Mouse (Mus musculus) E14TG2a.4 (cell line): Measurements from ENCODE around the gene Sbno2.
A peak's percentile ranks its signal among the peaks of the same experiment; 100 is the strongest.

ENCODE experiments used
- H3K27me3 ChIP-seq: 2 replicates; pipeline ENCODE4 v1.6.1; 2014; ENCODE audit warnings: low read length, control low read depth; ENCODE audit not compliant: insufficient read depth
- H3K36me3 ChIP-seq: 2 replicates; pipeline ENCODE4 v1.6.1; 2014; ENCODE audit warnings: low read length, control low read depth; ENCODE audit not compliant: insufficient read depth
- H3K4me1 ChIP-seq: replicated peaks from 2 replicates; pipeline ENCODE4 v1.6.1; 2014; ENCODE audit warnings: low read depth, low read length, control low read depth
- H3K4me3 ChIP-seq: replicated peaks from 2 replicates; pipeline ENCODE4 v1.5.1; 2014; ENCODE audit warnings: mild to moderate bottlenecking, low read length
- H3K9me3 ChIP-seq: 2 replicates; pipeline ENCODE4 v1.6.1; 2014; ENCODE audit warnings: low read length, control low read depth
- CTCF ChIP-seq: conservative IDR thresholded peaks from 2 replicates; pipeline ENCODE4 v1.5.1; 2014; ENCODE audit warnings: low read length
- NANOG ChIP-seq: IDR thresholded peaks from 2 replicates; pipeline ENCODE4 v1.6.1; 2014; ENCODE audit warnings: borderline replicate concordance, low read length, mixed read lengths
- POU5F1 ChIP-seq: IDR thresholded peaks from 2 replicates; pipeline ENCODE4 v1.6.1; 2014; ENCODE audit warnings: low read length, borderline replicate concordance

Sbno2 gene

GRCm38 (mm10) chr10:80144159-80144558 lies 38.8 kb upstream of the Sbno2 start:
- no peak for TF ChIP-seq POU5F1
- TF ChIP-seq NANOG, result no peak
- no peak for TF ChIP-seq CTCF

GRCm38 (mm10) chr10:80143664-80144063 lies 38.3 kb upstream of the Sbno2 start:
- peaks cover 77% of the 10 kb centered on the region for H3K4me1 ChIP-seq
- peaks cover 50% of the 10 kb centered on the region for H3K36me3 ChIP-seq
- H3K9me3 ChIP-seq, result no peaks in the 10 kb centered on the region
- no peaks in the 10 kb centered on the region for H3K27me3 ChIP-seq
- H3K4me3 ChIP-seq, result 0 out of 2 replicates have a peak overlapping the region, but pooled peaks have one; percentile 96
- TF ChIP-seq CTCF, result no peak
- no peak for TF ChIP-seq NANOG
- TF ChIP-seq POU5F1, result no peak

More at GRCm38 (mm10) chr10:80144159-80144558, 38.8 kb upstream of the Sbno2 start:
- H3K36me3 ChIP-seq, result peaks cover 50% of the 10 kb centered on the region
- no peaks in the 10 kb centered on the region for H3K9me3 ChIP-seq
- peaks cover 77% of the 10 kb centered on the region for H3K4me1 ChIP-seq
- no peaks in the 10 kb centered on the region for H3K27me3 ChIP-seq
- H3K4me3 ChIP-seq, result 0 out of 2 replicates have a peak overlapping the region, but pooled peaks have one; percentile 90

GRCm38 (mm10) chr10:80142530-80142925 lies 37.2 kb upstream of the Sbno2 start:
- TF ChIP-seq POU5F1, result no peak
- TF ChIP-seq CTCF, result no peak
- TF ChIP-seq NANOG, result no peak
- H3K9me3 ChIP-seq, result no peaks in the 10 kb centered on the region

GRCm38 (mm10) chr10:80141786-80142529 lies 36.6 kb upstream of the Sbno2 start:
- no peaks in the 10 kb centered on the region; the same call in 1 of the 2 replicates for H3K27me3 ChIP-seq
- peak overlapping the region; percentile 96 for H3K4me3 ChIP-seq
- TF ChIP-seq CTCF (no peak), POU5F1 (no peak), NANOG (no peak)
- H3K4me1 ChIP-seq, result peaks cover 83% of the 10 kb centered on the region
- H3K36me3 ChIP-seq, result peaks cover 43% of the 10 kb centered on the region
- no peaks in the 10 kb centered on the region for H3K9me3 ChIP-seq

More at GRCm38 (mm10) chr10:80142530-80142925, 37.2 kb upstream of the Sbno2 start:
- peaks cover 83% of the 10 kb centered on the region for H3K4me1 ChIP-seq
- H3K4me3 ChIP-seq, result peak overlapping the region; percentile 96
- H3K27me3 ChIP-seq, result no peaks in the 10 kb centered on the region
- H3K36me3 ChIP-seq, result peaks cover 49% of the 10 kb centered on the region

- Histone ChIP-seq H3K36me3 (peaks cover 37% of the 10 kb centered on the region), H3K4me1 (peaks cover 81% of the 10 kb centered on the region), H3K4me3 (peak overlapping the region; percentile 96), H3K27me3 (no peaks in the 10 kb centered on the region; the same call in 1 of the 2 replicates), H3K9me3 (no peaks in the 10 kb centered on the region)
- no peak for TF ChIP-seq NANOG
- TF ChIP-seq POU5F1, result no peak
- no peak for TF ChIP-seq CTCF
These were observed 35.9 kb upstream of the Sbno2 start for GRCm38 (mm10) chr10:80141243-80141642.

- no peaks in the 10 kb centered on the region for H3K9me3 ChIP-seq
- H3K36me3 ChIP-seq, result peaks cover 37% of the 10 kb centered on the region
- peak within 1 kb of the TSS; percentile 96 for H3K4me3 ChIP-seq
- H3K27me3 ChIP-seq, result no peaks in the 10 kb centered on the region; the same call in 1 of the 2 replicates
- H3K4me1 ChIP-seq, result peaks cover 81% of the 10 kb centered on the region
- TF ChIP-seq NANOG (no peak), POU5F1 (no peak), CTCF (no peak)
These were observed 35.3 kb upstream of the Sbno2 start, which contains the start of gene Cbarp for GRCm38 (mm10) chr10:80140666-80141035. Gene Cbarp, minus strand, starts transcription at chr10:80140835.

- H3K27me3 ChIP-seq, result no peaks in the 10 kb centered on the region; the same call in 1 of the 2 replicates
- TF ChIP-seq NANOG, result no peak
- TF ChIP-seq POU5F1, result no peak
- TF ChIP-seq CTCF, result no peak
These were observed 34.7 kb upstream of the Sbno2 start for GRCm38 (mm10) chr10:80139975-80140665.

GRCm38 (mm10) chr10:80139439-80139775 lies 34.0 kb upstream of the Sbno2 start:
- no peaks in the 10 kb centered on the region for H3K9me3 ChIP-seq
- peaks cover 37% of the 10 kb centered on the region for H3K36me3 ChIP-seq
- peaks cover 81% of the 10 kb centered on the region for H3K4me1 ChIP-seq
- H3K4me3 ChIP-seq, result peak overlapping the region; percentile 90
- no peak for TF ChIP-seq POU5F1
- no peak for TF ChIP-seq NANOG
- no peak for TF ChIP-seq CTCF
- no peaks in the 10 kb centered on the region; the same call in 1 of the 2 replicates for H3K27me3 ChIP-seq

More at GRCm38 (mm10) chr10:80139975-80140665, 34.7 kb upstream of the Sbno2 start:
- H3K4me3 ChIP-seq, result peak overlapping the region; percentile 90; the same call in 1 of the 2 replicates
- H3K36me3 ChIP-seq, result peaks cover 37% of the 10 kb centered on the region
- peaks cover 81% of the 10 kb centered on the region for H3K4me1 ChIP-seq
- no peaks in the 10 kb centered on the region for H3K9me3 ChIP-seq
